Mouse (Mus musculus) mouse trophoblast stem cell (cell line): Measurements from ENCODE around the gene Bzw2.

Experiments
- in situ Hi-C, 2 experiments: fragments of 300-500 bp; cut with MseI, MboI; formaldehyde crosslinking; loops; 2 replicates in 1 of 2; 3 replicates in 1 of 2; pipeline ENCODE4 v1.15.1; 2025

Gene Bzw2

DNA sequence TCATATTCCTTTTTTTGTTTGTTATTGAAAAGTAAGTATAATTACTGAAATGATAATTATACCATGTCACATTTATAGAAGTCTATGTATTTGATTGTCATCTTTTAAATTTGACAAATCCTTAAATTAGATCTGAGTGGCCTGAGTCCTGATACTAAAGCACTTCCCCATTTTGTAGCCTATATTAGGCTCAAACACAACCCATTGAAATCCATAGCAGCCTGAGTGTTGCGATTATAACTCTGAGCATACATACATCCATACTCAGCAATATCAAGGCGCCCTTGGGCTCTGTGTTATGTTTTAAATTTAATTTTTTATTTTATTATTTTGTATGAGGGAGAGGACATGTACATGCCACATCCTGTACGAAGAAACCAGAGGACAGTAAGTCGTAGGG lies 87.6 kb downstream of the Bzw2 start:
- in situ Hi-C loops = no loop called here

DNA sequence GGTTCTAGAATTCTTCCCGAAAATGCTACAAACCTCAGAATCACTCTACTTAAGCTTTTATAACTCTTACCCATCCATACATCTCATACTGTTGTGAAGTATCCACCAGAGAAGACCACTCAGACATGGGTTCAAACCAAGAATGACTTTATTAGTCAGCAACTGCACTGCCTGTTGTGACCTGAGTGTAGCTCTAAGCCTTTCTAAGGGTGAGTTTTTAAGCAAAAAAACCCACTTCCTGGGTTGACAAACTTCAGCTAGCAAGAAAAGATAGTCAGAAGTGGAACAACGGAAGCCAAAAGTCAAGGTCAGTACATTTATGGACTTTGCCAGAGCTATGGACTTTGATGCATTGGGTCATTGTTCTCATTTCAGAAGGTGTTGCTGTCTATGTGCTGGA lies 90.3 kb downstream of the Bzw2 start:
- in situ Hi-C loops = no loop called here

DNA sequence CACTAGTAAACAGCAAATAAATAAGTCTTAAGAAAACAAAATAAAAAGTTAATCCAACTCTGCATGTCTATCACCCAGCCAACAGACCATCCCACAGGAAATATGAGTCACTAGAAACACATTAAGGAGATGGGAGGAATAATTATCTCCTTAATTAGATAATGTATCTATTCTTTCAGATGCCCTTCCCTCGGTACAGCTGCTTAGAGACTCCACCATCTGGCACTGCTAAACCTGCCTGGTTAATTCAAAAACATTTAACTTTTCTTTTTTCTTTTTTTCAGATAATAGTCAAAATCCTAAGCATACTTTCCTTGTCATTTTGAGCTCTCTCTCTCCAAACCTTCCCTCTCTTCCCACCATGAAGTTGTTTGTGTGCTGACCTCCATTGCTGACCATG lies 92.0 kb downstream of the Bzw2 start:
- in situ Hi-C loops = no loop called here

DNA sequence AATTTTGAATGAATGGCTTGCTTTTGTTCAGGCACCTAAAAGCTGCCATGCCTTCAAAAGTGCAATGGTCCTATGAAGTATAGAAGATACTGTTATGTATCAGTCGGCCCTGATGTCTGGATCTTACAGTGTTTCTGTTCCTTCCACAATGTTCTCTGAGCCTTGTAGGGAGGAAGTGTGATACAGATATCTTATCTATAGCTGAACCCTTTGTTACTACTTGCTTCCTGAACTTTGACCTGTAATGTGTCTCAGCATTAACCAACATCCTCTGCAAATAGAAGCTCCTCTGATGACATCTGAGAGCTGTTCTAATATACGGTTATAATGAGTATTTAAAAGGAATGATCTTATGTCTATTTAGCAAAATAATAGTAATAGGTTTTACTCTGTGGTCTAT lies 100.2 kb downstream of the Bzw2 start:
- in situ Hi-C loops = no loop called here

DNA sequence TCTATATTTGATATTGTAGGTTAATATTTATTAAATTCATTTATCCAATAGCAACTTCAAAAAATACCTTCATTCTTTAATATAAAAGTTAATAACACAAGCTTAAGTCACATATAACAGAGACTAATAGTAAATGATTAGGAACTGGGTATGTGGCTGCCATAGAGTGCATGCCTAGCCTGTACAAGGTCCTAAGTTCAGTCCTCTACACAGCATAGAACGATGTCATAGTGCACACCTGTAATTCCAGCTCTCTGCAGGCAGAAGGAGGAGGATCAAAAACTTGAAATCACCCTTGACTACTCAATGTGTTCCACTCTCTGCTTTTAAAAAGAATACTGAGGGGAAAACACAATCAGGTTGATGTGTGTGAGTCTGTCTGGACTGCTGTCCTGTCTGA lies 107.6 kb downstream of the Bzw2 start:
- in situ Hi-C loops = no loop called here

DNA sequence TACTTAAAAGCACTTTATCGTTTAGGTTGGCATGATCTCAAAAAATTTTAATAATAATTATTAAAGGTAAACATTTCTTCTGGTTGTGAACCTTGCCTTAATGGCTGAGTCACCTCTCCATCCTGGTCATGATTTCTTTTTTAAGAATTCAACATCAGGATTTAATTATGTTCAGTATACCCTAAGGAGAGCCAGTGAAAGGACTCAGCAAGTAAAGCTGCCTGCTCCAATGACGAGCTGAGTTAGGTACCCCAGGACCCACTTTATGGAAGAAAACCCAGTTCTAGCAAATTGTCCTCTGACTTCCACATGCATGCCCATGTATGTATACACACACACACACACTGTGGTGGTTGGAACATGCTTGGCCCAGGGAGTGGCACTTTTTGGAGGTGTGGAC lies 110.3 kb downstream of the Bzw2 start:
- in situ Hi-C loops = no loop called here

DNA sequence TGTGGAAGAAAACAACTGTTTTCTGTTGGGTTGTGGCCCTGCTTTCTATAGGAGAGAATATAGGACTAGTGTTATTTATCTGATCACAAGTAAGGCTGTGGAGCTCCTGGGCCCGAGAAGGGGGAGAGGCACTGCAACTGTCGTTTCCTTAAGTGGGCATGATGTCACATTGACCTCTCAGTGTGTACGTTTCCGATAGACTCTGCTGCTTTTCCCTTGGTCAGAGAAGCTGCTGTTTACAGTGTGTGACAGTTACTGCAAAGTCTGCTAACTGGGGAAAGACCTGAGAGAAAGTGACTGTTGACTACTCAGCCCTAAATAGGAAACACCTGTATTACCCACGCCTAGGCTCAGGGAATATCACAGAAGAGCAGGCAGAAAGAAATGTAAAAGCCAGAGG lies 111.7 kb downstream of the Bzw2 start:
- in situ Hi-C loops = no loop called here

DNA sequence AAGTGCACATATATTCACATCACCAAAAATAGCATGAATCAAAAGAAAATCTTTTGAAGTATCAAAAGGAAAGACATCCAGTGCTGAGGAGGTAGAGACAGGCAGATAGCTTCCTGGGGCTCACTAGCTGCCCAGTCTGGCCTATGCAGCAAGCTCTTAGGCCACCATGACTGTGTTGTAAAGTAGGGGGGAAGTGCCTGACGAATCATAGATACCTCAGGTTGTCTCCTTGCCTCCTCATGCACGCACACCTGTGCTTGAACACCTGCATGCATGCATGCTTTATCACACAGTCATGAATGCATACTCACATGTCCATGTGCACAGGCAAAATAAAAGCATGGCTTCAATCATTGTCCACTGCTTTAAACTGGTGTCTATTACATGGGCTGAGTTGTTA lies 113.2 kb downstream of the Bzw2 start:
- in situ Hi-C loops = no loop called here

DNA sequence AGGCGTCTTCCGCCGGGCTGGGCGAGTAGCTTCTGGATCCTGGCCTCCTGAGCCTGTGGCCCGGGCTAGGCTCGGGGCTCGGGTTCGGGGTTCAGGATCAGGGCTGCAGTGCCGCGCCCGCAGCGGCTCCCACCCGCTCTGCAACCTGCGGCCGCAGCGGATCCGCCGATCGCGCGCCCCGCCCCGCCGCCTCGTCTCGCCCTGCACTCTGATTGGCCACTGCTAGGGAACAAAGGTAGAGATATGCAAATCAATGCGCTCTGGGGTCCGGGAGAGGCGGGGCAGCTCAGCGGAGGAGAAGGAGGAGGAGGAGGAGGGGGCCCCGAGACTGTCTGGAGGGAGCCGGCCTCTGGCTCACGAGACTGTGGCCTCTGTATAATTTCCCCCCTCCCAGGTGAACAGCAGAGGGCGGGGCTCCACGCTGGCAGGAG lies 115.5 kb downstream of the Bzw2 start, which contains the start of gene Tspan13:
Gene Tspan13, minus strand, starts transcription at position 153 of the 431 bp plus-strand sequence.
- in situ Hi-C loops = no loop called here
